Mouse (Mus musculus): ENCODE measurements at regions not wholly inside any gene's neighbourhood (a gene's known extent, or its start where the extent isn't known, plus 50 kb on each side); places are given as distances from the start of the nearest gene placed in this dataset.
"Not testable (repeated sequence)": the region's sequence is repeated elsewhere in the genome, so short reads cannot be mapped to it uniquely, and the experiment has no call there.

- DNase-seq (ENCODE audit: low spot score) (no peak), ATAC-seq (ENCODE audit: low FRiP score) (no peak)
- Histone ChIP-seq H3K9ac (ENCODE audit: low read depth, low read length) (no peak overlapping the region), H3K9me3 (ENCODE audit: control insufficient read depth, low read length) (no peaks in the 10 kb centered on the region), H3K36me3 (ENCODE audit: control insufficient read depth, insufficient read depth, low read length) (no peaks in the 10 kb centered on the region), H3K4me2 (replicated peaks; ENCODE audit: low read depth, low read length) (no peak overlapping the region), H3K27me3 (ENCODE audit: control insufficient read depth, insufficient read depth, low read length) (no peaks in the 10 kb centered on the region), H3K27ac (ENCODE audit: low read depth, low read length) (no peak overlapping the region), H3K4me1 (replicated peaks; ENCODE audit: control insufficient read depth, insufficient read depth, low read length) (no peaks in the 10 kb centered on the region), H3K4me3 (ENCODE audit: low read depth, low read length) (no peak overlapping the region)
- 88% methylated on average over 4 of the region's 4 CpGs for WGBS
Observed at GRCm38 (mm10) chr16:80893761-80894160, 306.7 kb upstream of the Ncam2 start.

- DNase-seq (ENCODE audit: low spot score) (no peak), ATAC-seq (ENCODE audit: low FRiP score) (no peak)
- H3K36me3 ChIP-seq (ENCODE audit: control insufficient read depth, insufficient read depth, low read length), result no peaks in the 10 kb centered on the region
- H3K9me3 ChIP-seq (ENCODE audit: control insufficient read depth, low read length), result no peaks in the 10 kb centered on the region
- no peak overlapping the region for H3K9ac ChIP-seq (ENCODE audit: low read depth, low read length)
- H3K27ac ChIP-seq (ENCODE audit: low read depth, low read length), result no peak overlapping the region
- H3K4me1 ChIP-seq (replicated peaks; ENCODE audit: control insufficient read depth, insufficient read depth, low read length), result no peaks in the 10 kb centered on the region
- no peak overlapping the region for H3K4me2 ChIP-seq (replicated peaks; ENCODE audit: low read depth, low read length)
- 97% methylated on average over 1 of the region's 1 CpGs for WGBS
- H3K27me3 ChIP-seq (ENCODE audit: control insufficient read depth, insufficient read depth, low read length), result no peaks in the 10 kb centered on the region
- no peak overlapping the region for H3K4me3 ChIP-seq (ENCODE audit: low read depth, low read length)
Observed at GRCm38 (mm10) chr16:80920711-80921279, 279.7 kb upstream of the Ncam2 start.

- H3K9me3 ChIP-seq (ENCODE audit: control insufficient read depth, low read length), result no peaks in the 10 kb centered on the region
- no peak overlapping the region for H3K4me2 ChIP-seq (replicated peaks; ENCODE audit: low read depth, low read length)
- no peak overlapping the region for H3K4me3 ChIP-seq (ENCODE audit: low read depth, low read length)
- no peaks in the 10 kb centered on the region for H3K4me1 ChIP-seq (replicated peaks; ENCODE audit: control insufficient read depth, insufficient read depth, low read length)
- H3K36me3 ChIP-seq (ENCODE audit: control insufficient read depth, insufficient read depth, low read length), result no peaks in the 10 kb centered on the region
- WGBS, result 57% methylated on average over 3 of the region's 3 CpGs
- no peaks in the 10 kb centered on the region for H3K27me3 ChIP-seq (ENCODE audit: control insufficient read depth, insufficient read depth, low read length)
- ATAC-seq (ENCODE audit: low FRiP score), result no peak
- no peak for DNase-seq (ENCODE audit: low spot score)
- H3K9ac ChIP-seq (ENCODE audit: low read depth, low read length), result no peak overlapping the region
- no peak overlapping the region for H3K27ac ChIP-seq (ENCODE audit: low read depth, low read length)
Observed at GRCm38 (mm10) chr16:80931017-80931416, 269.5 kb upstream of the Ncam2 start.

GRCm38 (mm10) chr16:80931477-80931876 is 269.0 kb upstream of the Ncam2 start:
- no peak overlapping the region for H3K4me2 ChIP-seq (replicated peaks; ENCODE audit: low read depth, low read length)
- no peaks in the 10 kb centered on the region for H3K27me3 ChIP-seq (ENCODE audit: control insufficient read depth, insufficient read depth, low read length)
- no peaks in the 10 kb centered on the region for H3K36me3 ChIP-seq (ENCODE audit: control insufficient read depth, insufficient read depth, low read length)
- ATAC-seq (ENCODE audit: low FRiP score), result no peak
- WGBS, result 71% methylated on average over 4 of the region's 4 CpGs
- H3K4me1 ChIP-seq (replicated peaks; ENCODE audit: control insufficient read depth, insufficient read depth, low read length), result no peaks in the 10 kb centered on the region
- no peaks in the 10 kb centered on the region for H3K9me3 ChIP-seq (ENCODE audit: control insufficient read depth, low read length)
- no peak overlapping the region for H3K9ac ChIP-seq (ENCODE audit: low read depth, low read length)
- no peak overlapping the region for H3K4me3 ChIP-seq (ENCODE audit: low read depth, low read length)
- no peak overlapping the region for H3K27ac ChIP-seq (ENCODE audit: low read depth, low read length)
- DNase-seq (ENCODE audit: low spot score), result no peak

GRCm38 (mm10) chr16:80935741-80936140 is 264.8 kb upstream of the Ncam2 start:
- H3K9me3 ChIP-seq (ENCODE audit: control insufficient read depth, low read length), result no peaks in the 10 kb centered on the region
- no peak overlapping the region for H3K4me3 ChIP-seq (ENCODE audit: low read depth, low read length)
- H3K27me3 ChIP-seq (ENCODE audit: control insufficient read depth, insufficient read depth, low read length), result no peaks in the 10 kb centered on the region
- ATAC-seq (ENCODE audit: low FRiP score), result no peak
- no peak overlapping the region for H3K27ac ChIP-seq (ENCODE audit: low read depth, low read length)
- H3K9ac ChIP-seq (ENCODE audit: low read depth, low read length), result no peak overlapping the region
- no peaks in the 10 kb centered on the region for H3K36me3 ChIP-seq (ENCODE audit: control insufficient read depth, insufficient read depth, low read length)
- WGBS, result 88% methylated on average over 1 of the region's 1 CpGs
- DNase-seq (ENCODE audit: low spot score), result no peak
- H3K4me1 ChIP-seq (replicated peaks; ENCODE audit: control insufficient read depth, insufficient read depth, low read length), result no peaks in the 10 kb centered on the region
- no peak overlapping the region for H3K4me2 ChIP-seq (replicated peaks; ENCODE audit: low read depth, low read length)

- no peaks in the 10 kb centered on the region for H3K27me3 ChIP-seq (ENCODE audit: control insufficient read depth, insufficient read depth, low read length)
- H3K4me2 ChIP-seq (replicated peaks; ENCODE audit: low read depth, low read length), result no peak overlapping the region
- H3K4me1 ChIP-seq (replicated peaks; ENCODE audit: control insufficient read depth, insufficient read depth, low read length), result no peaks in the 10 kb centered on the region
- H3K36me3 ChIP-seq (ENCODE audit: control insufficient read depth, insufficient read depth, low read length), result no peaks in the 10 kb centered on the region
- H3K27ac ChIP-seq (ENCODE audit: low read depth, low read length), result no peak overlapping the region
- WGBS, result 69% methylated on average over 2 of the region's 2 CpGs
- no peak overlapping the region for H3K4me3 ChIP-seq (ENCODE audit: low read depth, low read length)
- H3K9me3 ChIP-seq (ENCODE audit: control insufficient read depth, low read length), result no peaks in the 10 kb centered on the region
- no peak for DNase-seq (ENCODE audit: low spot score)
- H3K9ac ChIP-seq (ENCODE audit: low read depth, low read length), result no peak overlapping the region
- no peak for ATAC-seq (ENCODE audit: low FRiP score)
Observed at GRCm38 (mm10) chr16:80962141-80962540, 238.4 kb upstream of the Ncam2 start.

GRCm38 (mm10) chr16:80981573-80982105 is 218.9 kb upstream of the Ncam2 start:
- H3K4me1 ChIP-seq (replicated peaks; ENCODE audit: control insufficient read depth, insufficient read depth, low read length), result no peaks in the 10 kb centered on the region
- no peak overlapping the region for H3K9ac ChIP-seq (ENCODE audit: low read depth, low read length)
- WGBS, result 41% methylated on average over 2 of the region's 2 CpGs
- H3K27me3 ChIP-seq (ENCODE audit: control insufficient read depth, insufficient read depth, low read length), result no peaks in the 10 kb centered on the region
- ATAC-seq (ENCODE audit: low FRiP score) (no peak), DNase-seq (ENCODE audit: low spot score) (no peak)
- H3K36me3 ChIP-seq (ENCODE audit: control insufficient read depth, insufficient read depth, low read length), result no peaks in the 10 kb centered on the region
- no peak overlapping the region for H3K4me2 ChIP-seq (replicated peaks; ENCODE audit: low read depth, low read length)
- no peak overlapping the region for H3K27ac ChIP-seq (ENCODE audit: low read depth, low read length)
- no peaks in the 10 kb centered on the region for H3K9me3 ChIP-seq (ENCODE audit: control insufficient read depth, low read length)
- no peak overlapping the region for H3K4me3 ChIP-seq (ENCODE audit: low read depth, low read length)

- H3K4me1 ChIP-seq (replicated peaks; ENCODE audit: control insufficient read depth, insufficient read depth, low read length), result no peaks in the 10 kb centered on the region
- no peak overlapping the region for H3K9ac ChIP-seq (ENCODE audit: low read depth, low read length)
- ATAC-seq (ENCODE audit: low FRiP score), result no peak
- no peaks in the 10 kb centered on the region for H3K27me3 ChIP-seq (ENCODE audit: control insufficient read depth, insufficient read depth, low read length)
- no peak overlapping the region for H3K27ac ChIP-seq (ENCODE audit: low read depth, low read length)
- no peak overlapping the region for H3K4me2 ChIP-seq (replicated peaks; ENCODE audit: low read depth, low read length)
- no peak for DNase-seq (ENCODE audit: low spot score)
- no peaks in the 10 kb centered on the region for H3K9me3 ChIP-seq (ENCODE audit: control insufficient read depth, low read length)
- H3K4me3 ChIP-seq (ENCODE audit: low read depth, low read length), result no peak overlapping the region
- 78% methylated on average over 1 of the region's 1 CpGs for WGBS
- no peaks in the 10 kb centered on the region for H3K36me3 ChIP-seq (ENCODE audit: control insufficient read depth, insufficient read depth, low read length)
Observed at GRCm38 (mm10) chr16:80987816-80988215, 212.7 kb upstream of the Ncam2 start.

- not testable (repeated sequence) for H3K4me2 ChIP-seq (replicated peaks; ENCODE audit: low read depth, low read length); DNase-seq (ENCODE audit: low spot score)
Observed at GRCm38 (mm10) chr16:81036831-81037230, 163.7 kb upstream of the Ncam2 start.

More at GRCm38 (mm10) chr16:81036831-81037230, 163.7 kb upstream of the Ncam2 start:
- H3K27me3 ChIP-seq (ENCODE audit: control insufficient read depth, insufficient read depth, low read length); H3K4me1 ChIP-seq (replicated peaks; ENCODE audit: control insufficient read depth, insufficient read depth, low read length); H3K9me3 ChIP-seq (ENCODE audit: control insufficient read depth, low read length); H3K9ac ChIP-seq (ENCODE audit: low read depth, low read length); H3K36me3 ChIP-seq (ENCODE audit: control insufficient read depth, insufficient read depth, low read length); H3K27ac ChIP-seq (ENCODE audit: low read depth, low read length); ATAC-seq (ENCODE audit: low FRiP score); H3K4me3 ChIP-seq (ENCODE audit: low read depth, low read length): not testable (repeated sequence)
- 93% methylated on average over 5 of the region's 5 CpGs for WGBS

Data from hindbrain, embryonic 11.5 days (tissue).